Mouse (Mus musculus) spleen, adult 2 months (tissue): Measurements from ENCODE around the gene Aff3. TPM values are rescaled to one million over a fixed set of nuclear protein-coding genes. Genes with fewer than 3 reads are reported as not detected.

Experiments used
- DNase-seq, 2 experiments: peaks; one replicate each; pipeline versions ENCODE4 v3.0.0 to v3.0.0-alpha.2; 2012 to 2021; ENCODE audit warnings: low spot score in 2 of 2, low read depth in 1 of 2
- H3K27ac ChIP-seq: fragments of 200-500 bp; 2 replicates; pipeline ENCODE4 v1.5.1; 2012; ENCODE audit warnings: low read length, inconsistent platforms; ENCODE audit not compliant: insufficient read depth
- H3K27me3 ChIP-seq: fragments of 200-500 bp; 2 replicates; pipeline ENCODE4 v1.6.1; 2012; ENCODE audit warnings: mild to moderate bottlenecking, moderate library complexity, low read length, inconsistent platforms; ENCODE audit not compliant: control insufficient read depth, insufficient read depth
- H3K36me3 ChIP-seq: fragments of 200-500 bp; 2 replicates; pipeline ENCODE4 v1.6.1; 2012; ENCODE audit warnings: mild to moderate bottlenecking, low read length, inconsistent platforms; ENCODE audit not compliant: control insufficient read depth, insufficient read depth
- H3K4me1 ChIP-seq: fragments of 200-500 bp; 2 replicates; pipeline ENCODE4 v1.6.1; 2011; ENCODE audit warnings: inconsistent platforms; ENCODE audit not compliant: control insufficient read depth, insufficient read depth, insufficient read length
- H3K4me3 ChIP-seq: fragments of 200-500 bp; 2 replicates; pipeline ENCODE4 v1.5.1; 2011; ENCODE audit warnings: mild to moderate bottlenecking, inconsistent platforms; ENCODE audit not compliant: insufficient read depth, insufficient read length; ENCODE audit errors: extremely low read depth
- CTCF ChIP-seq: fragments of 200-500 bp; IDR thresholded peaks from 2 replicates; pipeline ENCODE4 v1.5.1; 2011; ENCODE audit warnings: mild to moderate bottlenecking, inconsistent platforms; ENCODE audit not compliant: insufficient read depth, insufficient read length, insufficient replicate concordance; ENCODE audit errors: extremely low read depth
- POLR2A ChIP-seq: fragments of 200-500 bp; IDR thresholded peaks from 2 replicates; pipeline ENCODE4 v1.6.1; 2011; ENCODE audit warnings: low read depth, low read length, inconsistent platforms
- WGBS: fragments of 180-500 bp; shearing (Covaris S2); methylation state at CpG from one replicate; pipeline ENCODE4 v1.1.7; 2018; 5-methylcytosine and 5-hydroxymethylcytosine counted together
- polyA plus RNA-seq: library from polyadenylated mRNA; depleted of rRNA; stranded (reverse); fragments of >200 nt; gene quantifications from 2 replicates; pipeline ENCODE4 v1.2.3, GENCODE M21; 2012

The Aff3 gene
- polyA plus RNA-seq, 1 experiment: 20.2 TPM

DNA sequence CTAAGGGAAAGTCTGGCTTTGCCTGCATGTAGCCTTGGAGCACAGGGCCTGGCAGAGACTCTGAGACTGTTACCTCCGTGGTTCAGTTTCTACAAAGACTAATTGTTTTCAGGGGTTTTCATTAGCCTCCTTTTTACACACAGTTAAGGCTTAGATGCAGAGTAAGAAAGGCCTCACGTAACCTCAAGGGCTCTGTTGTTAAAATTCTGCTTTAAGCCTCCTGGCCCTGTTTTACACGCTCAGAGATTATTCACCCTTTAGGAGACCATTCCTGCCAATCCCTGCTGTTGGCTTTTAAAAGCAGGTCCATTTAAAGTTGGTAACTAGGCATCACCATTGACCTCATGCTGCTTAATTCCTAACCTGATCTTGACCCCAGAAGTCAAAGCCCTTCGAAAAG lies 22.5 kb downstream of the Aff3 start:
- no peaks in the 10 kb centered on the region for H3K27me3 ChIP-seq
- DNase-seq: no peak
- no peak overlapping the region for H3K27ac ChIP-seq
- TF ChIP-seq CTCF (no peak), POLR2A (no peak)
- no peak overlapping the region for H3K4me3 ChIP-seq
- H3K36me3 ChIP-seq: no peaks in the 10 kb centered on the region
- 88% methylated on average over 4 of the region's 4 CpGs for WGBS
- peaks cover 2% of the 10 kb centered on the region; the same call in 1 of the 2 replicates for H3K4me1 ChIP-seq

DNA sequence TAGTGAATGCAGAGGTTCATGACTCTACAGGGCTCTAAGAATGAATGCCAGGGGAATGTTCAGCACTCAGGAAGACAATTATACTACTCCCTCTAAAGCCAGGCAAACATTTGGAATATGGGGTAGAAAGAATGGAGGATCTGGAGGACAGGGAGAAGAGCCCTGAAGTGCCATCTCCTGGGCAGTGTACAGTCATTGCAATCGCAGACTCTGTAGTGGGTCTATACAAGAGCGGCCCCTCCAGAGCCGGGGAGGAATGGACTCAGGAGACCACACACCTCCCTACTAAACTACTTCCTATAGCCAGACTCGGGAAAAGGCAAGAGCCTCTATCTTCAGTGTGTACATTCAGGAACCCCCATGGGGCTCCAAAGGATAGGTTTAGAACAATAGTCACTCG lies 25.1 kb downstream of the Aff3 start:
- no peak for TF ChIP-seq POLR2A
- no peak for TF ChIP-seq CTCF

DNA sequence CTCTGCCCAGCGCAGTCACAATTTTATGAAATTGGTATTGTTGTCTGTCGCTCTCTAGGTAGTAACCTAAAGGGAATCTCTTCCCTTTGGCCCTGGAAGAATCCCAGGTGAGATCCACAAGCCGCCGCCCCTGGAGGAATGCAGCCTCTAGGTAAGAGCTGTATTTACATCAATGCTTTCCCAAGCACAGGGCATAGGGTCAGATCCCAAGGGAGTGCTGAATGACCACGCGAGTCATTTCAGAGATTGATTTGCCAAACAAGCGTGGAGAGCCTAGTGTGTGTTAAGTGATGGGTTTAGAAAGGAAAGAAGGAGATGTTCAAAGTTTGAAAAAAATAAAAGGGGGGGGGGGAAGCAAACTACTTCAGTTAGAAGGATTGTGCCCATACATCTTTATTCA lies 29.2 kb downstream of the Aff3 start:
- H3K4me1 ChIP-seq: peaks cover 11% of the 10 kb centered on the region; the same call in 1 of the 2 replicates
- no peak overlapping the region for H3K4me3 ChIP-seq
- H3K27ac ChIP-seq: no peak overlapping the region
- DNase-seq: no peak
- TF ChIP-seq CTCF: no peak
- TF ChIP-seq POLR2A: no peak
- WGBS: 91% methylated on average over 7 of the region's 7 CpGs
- 0 out of 2 replicates have a peak, but pooled peaks cover 3% of the 10 kb centered on the region for H3K36me3 ChIP-seq
- H3K27me3 ChIP-seq: no peaks in the 10 kb centered on the region

More for the DNA sequence above, 25.1 kb downstream of the Aff3 start:
- no peak overlapping the region for H3K4me3 ChIP-seq
- no peak for DNase-seq
- H3K27ac ChIP-seq: no peak overlapping the region
- H3K27me3 ChIP-seq: no peaks in the 10 kb centered on the region
- WGBS: 90% methylated on average over 5 of the region's 5 CpGs
- H3K36me3 ChIP-seq: 0 out of 2 replicates have a peak, but pooled peaks cover 3% of the 10 kb centered on the region
- peaks cover 2% of the 10 kb centered on the region; the same call in 1 of the 2 replicates for H3K4me1 ChIP-seq

DNA sequence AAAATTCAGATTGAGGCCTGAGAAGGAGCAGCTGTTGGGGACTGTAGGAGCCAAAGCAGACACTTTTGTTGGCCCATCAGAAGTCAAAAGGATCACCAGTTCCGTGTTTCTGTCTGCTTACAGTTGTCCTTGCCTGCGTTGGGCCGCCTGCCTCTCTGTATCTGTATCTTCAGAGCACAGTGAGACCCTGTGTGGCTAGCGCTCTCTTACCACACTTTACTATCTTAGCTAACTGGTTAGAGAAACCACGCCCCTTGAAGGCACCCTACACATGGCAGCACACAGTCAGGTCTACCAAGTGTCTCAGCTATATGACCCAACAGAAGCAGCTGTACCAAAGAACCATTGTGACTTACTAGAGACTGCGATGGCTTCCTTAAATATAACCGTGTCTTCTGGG lies 30.7 kb downstream of the Aff3 start:
- TF ChIP-seq POLR2A: no peak
- no peak for TF ChIP-seq CTCF
- H3K27me3 ChIP-seq: no peaks in the 10 kb centered on the region
- no peak overlapping the region for H3K27ac ChIP-seq
- 0 out of 2 replicates have a peak, but pooled peaks cover 3% of the 10 kb centered on the region for H3K36me3 ChIP-seq
- WGBS: 83% methylated on average over 7 of the region's 7 CpGs
- DNase-seq: no peak
- H3K4me1 ChIP-seq: peaks cover 12% of the 10 kb centered on the region; the same call in 1 of the 2 replicates
- H3K4me3 ChIP-seq: no peak overlapping the region

DNA sequence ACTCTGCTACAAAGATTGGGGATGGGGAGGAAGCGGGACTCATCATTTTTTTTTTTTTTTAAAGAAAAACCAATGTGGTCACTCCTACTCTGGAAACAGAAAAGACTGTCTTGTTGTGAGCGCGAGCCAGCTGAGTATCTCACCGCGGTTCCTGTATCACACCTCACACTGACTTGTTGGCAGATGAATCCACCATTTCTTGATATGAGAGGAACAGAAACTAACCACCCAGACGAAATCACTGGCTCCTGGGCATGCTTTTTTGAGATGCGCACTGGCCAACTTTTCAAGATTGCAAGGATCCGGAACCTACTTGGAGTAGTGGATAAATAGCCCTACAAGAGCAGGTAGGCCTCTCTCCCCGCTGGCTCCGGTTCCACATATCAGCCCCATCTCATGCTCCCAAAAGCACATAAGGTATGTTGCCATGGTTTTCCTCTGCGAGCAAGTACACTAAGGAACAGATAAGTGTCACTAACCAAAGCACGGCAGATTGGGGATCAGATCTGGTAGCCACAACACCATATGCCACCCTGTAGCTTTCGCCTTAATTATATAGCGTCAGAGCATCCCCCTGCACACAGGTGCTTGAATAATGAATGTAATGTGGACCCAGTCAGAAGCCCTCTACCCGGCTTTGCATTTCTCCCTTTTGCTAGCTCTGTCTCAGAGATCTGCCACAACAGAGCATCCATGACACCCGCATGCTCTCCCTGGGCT lies 32.1 kb downstream of the Aff3 start:
- peak in 1 of 2 experiments; percentile 30 for DNase-seq
- Histone ChIP-seq H3K4me3 (no peak overlapping the region), H3K27me3 (no peaks in the 10 kb centered on the region), H3K4me1 (peaks cover 16% of the 10 kb centered on the region), H3K36me3 (0 out of 2 replicates have a peak, but pooled peaks cover 3% of the 10 kb centered on the region), H3K27ac (no peak overlapping the region)
- WGBS: 65% methylated on average over 16 of the region's 16 CpGs
- no peak for TF ChIP-seq CTCF
- TF ChIP-seq POLR2A: no peak

DNA sequence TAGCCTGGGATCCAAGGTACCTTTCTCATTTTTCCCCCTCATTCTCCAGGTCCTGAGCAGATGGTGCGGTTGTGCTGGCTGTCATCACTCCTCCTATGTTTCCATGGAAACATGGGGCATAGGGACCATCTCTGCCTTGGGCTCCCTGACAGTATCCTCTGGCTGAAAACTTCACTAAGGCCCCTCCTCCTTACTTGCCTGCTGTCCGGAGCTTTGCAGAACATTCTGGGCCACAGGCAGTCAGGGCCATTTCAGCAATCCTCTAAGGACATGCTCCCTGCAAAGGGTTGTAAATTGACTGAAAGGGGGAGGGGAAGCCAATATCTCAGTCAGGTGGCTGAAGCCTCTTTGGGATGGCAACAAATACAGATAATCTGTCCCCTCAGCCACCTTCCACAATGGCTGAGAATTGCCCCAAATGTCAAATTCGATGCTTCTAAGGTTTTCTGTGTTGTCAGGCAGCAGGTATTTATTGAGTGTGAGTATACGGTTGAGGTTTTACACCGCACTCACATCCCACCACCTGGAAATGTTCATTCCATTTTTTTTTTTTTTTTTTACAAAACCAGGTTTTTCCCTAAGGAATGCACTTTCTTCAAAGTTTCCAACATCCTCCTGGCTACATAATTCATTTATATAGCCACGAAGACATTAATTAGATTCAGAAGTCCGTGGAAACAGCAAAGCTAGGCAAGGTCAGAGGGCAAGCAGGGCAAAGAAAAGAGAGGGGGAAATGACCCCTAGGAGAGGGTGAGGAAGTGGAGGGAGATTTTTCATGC lies 33.1 kb downstream of the Aff3 start:
- H3K4me3 ChIP-seq: no peak overlapping the region

More for the DNA sequence above, 33.1 kb downstream of the Aff3 start:
- H3K4me1 ChIP-seq: peaks cover 20% of the 10 kb centered on the region
- H3K36me3 ChIP-seq: 0 out of 2 replicates have a peak, but pooled peaks cover 3% of the 10 kb centered on the region
- peaks cover 3% of the 10 kb centered on the region; the same call in 1 of the 2 replicates for H3K27me3 ChIP-seq
- TF ChIP-seq CTCF (no peak), POLR2A (no peak)
- 84% methylated on average over 7 of the region's 7 CpGs for WGBS
- DNase-seq: no peak
- H3K27ac ChIP-seq: no peak overlapping the region
